In the genomic region with DNA sequence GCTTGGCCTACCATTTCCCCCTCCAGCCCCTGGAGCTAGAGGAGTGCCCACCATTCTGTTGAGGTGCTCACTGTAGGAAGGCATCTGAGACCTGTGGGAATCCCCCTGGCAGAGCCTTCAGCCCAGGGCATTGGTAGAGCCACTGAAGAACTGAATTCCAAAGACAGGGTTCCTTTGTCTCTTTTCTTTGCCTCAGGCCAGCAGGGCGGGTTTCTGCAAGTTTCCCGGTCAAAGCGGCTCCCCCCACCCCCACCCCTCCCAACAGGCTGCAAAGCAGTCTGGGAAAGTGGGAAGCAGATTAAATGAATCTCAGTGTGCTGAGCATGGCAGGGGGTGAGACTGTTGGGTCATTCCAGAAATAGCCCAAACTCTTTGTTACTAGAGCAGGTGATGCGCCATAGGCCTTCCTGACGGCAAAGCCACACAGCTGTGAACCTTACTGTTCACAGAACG, we compare ENCODE assay signal across 7 mouse cellular contexts. TPM values are rescaled to one million over a fixed set of nuclear protein-coding genes. Genes with fewer than 3 reads are reported as not detected.
DNase-seq lines count a peak whose midpoint lies in the region; ATAC-seq lines count a peak whose summit lies in the region.

No protein-coding gene starts in this region.

- peak overlapping the region; percentile 6; the same call in 1 of the 2 replicates for H3K9ac ChIP-seq in lung, embryonic 15.5 days
- 0 out of 2 replicates have a peak overlapping the region, but pooled peaks have one; percentile 16 for H3K9ac ChIP-seq in embryonic facial prominence, embryonic 12.5 days
- peak overlapping the region; percentile 49; the same call in 1 of the 2 replicates for H3K9ac ChIP-seq in stomach, embryonic 16.5 days (ENCODE audit: low read length)

- no peaks in the 10 kb centered on the region for H3K9me3 ChIP-seq in lung, embryonic 15.5 days
- no peaks in the 10 kb centered on the region for H3K9me3 ChIP-seq in embryonic facial prominence, embryonic 12.5 days
- no peaks in the 10 kb centered on the region for H3K9me3 ChIP-seq in limb, embryonic 10.5 days (replicated peaks)
- no peaks in the 10 kb centered on the region for H3K9me3 ChIP-seq in stomach, embryonic 16.5 days (replicated peaks; ENCODE audit: control insufficient read depth, low read length)

- WGBS in lung, embryonic 15.5 days = 35% methylated on average over 6 of the region's 6 CpGs
- 16% methylated on average over 6 of the region's 6 CpGs for whole genome bisulfite sequencing in embryonic facial prominence, embryonic 12.5 days
- 68% methylated on average over 6 of the region's 6 CpGs for WGBS in limb, embryonic 10.5 days
- 35% methylated on average over 6 of the region's 6 CpGs for WGBS in stomach, embryonic 16.5 days

- no peak for DNase-seq in lung, postnatal 25 days (ENCODE audit: low spot score)
- no peak for DNase-seq in limb, embryonic 10.5 days (ENCODE audit: low spot score)
- DNase-seq in testis, postnatal 10 days (ENCODE audit: low spot score) = no peak
- no peak for DNase-seq in adipocyte (ENCODE audit: low spot score)

- no peak for ATAC-seq in lung, embryonic 15.5 days (ENCODE audit: borderline replicate concordance, extremely low read depth, low FRiP score, low TSS enrichment)
- 0 out of 2 replicates have a peak, but pooled peaks have one; percentile 20 for ATAC-seq in embryonic facial prominence, embryonic 12.5 days (ENCODE audit: insufficient number of reproducible peaks, insufficient read depth, low FRiP score, low TSS enrichment)
- ATAC-seq in stomach, embryonic 16.5 days (ENCODE audit: insufficient read depth, low FRiP score) = no peak

- 0 out of 2 replicates have a peak overlapping the region, but pooled peaks have one; percentile 6 for H3K4me2 ChIP-seq in lung, embryonic 15.5 days
- H3K4me2 ChIP-seq in embryonic facial prominence, embryonic 12.5 days (replicated peaks) = peak overlapping the region; percentile 31
- no peak overlapping the region for H3K4me2 ChIP-seq in stomach, embryonic 16.5 days (ENCODE audit: low read depth, low read length)

- peak overlapping the region; percentile 91 for H3K27ac ChIP-seq in lung, embryonic 15.5 days
- H3K27ac ChIP-seq in embryonic facial prominence, embryonic 12.5 days = peak overlapping the region; percentile 91
- H3K27ac ChIP-seq in limb, embryonic 10.5 days = peak overlapping the region; percentile 70; the same call in 1 of the 2 replicates
- H3K27ac ChIP-seq in stomach, embryonic 16.5 days (ENCODE audit: low read length) = peak overlapping the region; percentile 85

- H3K4me1 ChIP-seq in lung, embryonic 15.5 days = peaks cover 69% of the 10 kb centered on the region
- peaks cover 67% of the 10 kb centered on the region for H3K4me1 ChIP-seq in embryonic facial prominence, embryonic 12.5 days
- H3K4me1 ChIP-seq in limb, embryonic 10.5 days = peaks cover 58% of the 10 kb centered on the region
- H3K4me1 ChIP-seq in stomach, embryonic 16.5 days (ENCODE audit: control insufficient read depth, insufficient read depth, low read length) = peaks cover 71% of the 10 kb centered on the region

- no peaks in the 10 kb centered on the region for H3K27me3 ChIP-seq in lung, embryonic 15.5 days
- H3K27me3 ChIP-seq in embryonic facial prominence, embryonic 12.5 days = no peaks in the 10 kb centered on the region
- no peaks in the 10 kb centered on the region for H3K27me3 ChIP-seq in limb, embryonic 10.5 days (ENCODE audit: low read depth, poor library complexity, severe bottlenecking)
- no peaks in the 10 kb centered on the region for H3K27me3 ChIP-seq in stomach, embryonic 16.5 days (ENCODE audit: control insufficient read depth, insufficient read depth, low read length)

- H3K4me3 ChIP-seq in lung, embryonic 15.5 days = no peak overlapping the region
- no peak overlapping the region for H3K4me3 ChIP-seq in embryonic facial prominence, embryonic 12.5 days
- no peak overlapping the region for H3K4me3 ChIP-seq in limb, embryonic 10.5 days
- H3K4me3 ChIP-seq in stomach, embryonic 16.5 days (replicated peaks; ENCODE audit: low read length) = no peak overlapping the region

- no peaks in the 10 kb centered on the region for H3K36me3 ChIP-seq in lung, embryonic 15.5 days
- H3K36me3 ChIP-seq in embryonic facial prominence, embryonic 12.5 days = no peaks in the 10 kb centered on the region
- H3K36me3 ChIP-seq in limb, embryonic 10.5 days = peaks cover 74% of the 10 kb centered on the region
- H3K36me3 ChIP-seq in stomach, embryonic 16.5 days (ENCODE audit: control insufficient read depth, insufficient read depth, low read length) = no peaks in the 10 kb centered on the region

RNA-seq across cellular contexts. Expression of a gene that starts 18.0 kb away (rescaled TPM):
- 0.20 and 0.35 TPM in 2 replicates for polyA plus RNA-seq in lung, embryonic 15.5 days (2015; fragmentation: Nextera tagmentation; extraction: Ambion mirVana)
- 0.18 and 0.19 TPM in 2 replicates for polyA plus RNA-seq in embryonic facial prominence, embryonic 12.5 days (2016; fragmentation: Nextera tagmentation; extraction: Ambion mirVana)
- 0.10 TPM in 1 of 2 replicates, not detected in the other for polyA plus RNA-seq in limb, embryonic 10.5 days (2016; fragmentation: Nextera tagmentation; extraction: Ambion mirVana)
- polyA plus RNA-seq in stomach, embryonic 16.5 days (2015; fragmentation: Nextera tagmentation; extraction: Ambion mirVana) = 0.10 TPM in 2 replicates
